Mouse (Mus musculus) frontal cortex, adult 2 months (tissue): Measurements from ENCODE around the gene Slc17a3. TPM values are rescaled to one million over a fixed set of nuclear protein-coding genes. Genes with fewer than 3 reads are reported as not detected.
A peak's percentile ranks its signal among the peaks of the same experiment; 100 is the strongest.

Source experiments
- DNase-seq, 2 experiments: peaks; one replicate each; pipeline ENCODE4 v3.0.0; 2022; ENCODE audit warnings: low spot score in 1 of 2; ENCODE audit errors: extremely low spot score in 1 of 2
- polyA plus RNA-seq: library from polyadenylated mRNA; depleted of rRNA; stranded (reverse); fragments of >200 nt; gene quantifications from 2 replicates; pipeline ENCODE4 v1.2.3, GENCODE M21; 2012; rRNA removed

Slc17a3 gene
- not detected in 2 replicates for polyA plus RNA-seq

- DNase-seq: no peak
These were observed at the start of gene Slc17a3 for GRCm38 (mm10) chr13:23839308-23839707. TSS of gene Slc17a3 (plus strand) at chr13:23839434.

GRCm38 (mm10) chr13:23792520-23792919, 46.7 kb upstream of the Slc17a3 start:
- DNase-seq: peak; percentile 4 to 79

- no peak for DNase-seq
These were observed 39.8 kb upstream of the Slc17a3 start for GRCm38 (mm10) chr13:23799405-23799804.

GRCm38 (mm10) chr13:23804532-23804931, 34.7 kb upstream of the Slc17a3 start:
- no peak for DNase-seq

GRCm38 (mm10) chr13:23806422-23807052, 32.7 kb upstream of the Slc17a3 start, which contains the start of gene Slc17a2:
TSS of gene Slc17a2 (plus strand) at chr13:23806993.
- DNase-seq: no peak

- no peak for DNase-seq
These were observed 23.1 kb upstream of the Slc17a3 start for GRCm38 (mm10) chr13:23816148-23816547.

- no peak for DNase-seq
These were observed 18.9 kb upstream of the Slc17a3 start for GRCm38 (mm10) chr13:23820179-23820940.

GRCm38 (mm10) chr13:23822213-23822612, 17.0 kb upstream of the Slc17a3 start:
- no peak for DNase-seq

- DNase-seq: no peak
These were observed 12.6 kb upstream of the Slc17a3 start for GRCm38 (mm10) chr13:23826606-23827005.

GRCm38 (mm10) chr13:23833053-23833452, 6.2 kb upstream of the Slc17a3 start:
- DNase-seq: peak; percentile 1 to 68

- DNase-seq: no peak
These were observed 4.4 kb upstream of the Slc17a3 start for GRCm38 (mm10) chr13:23834836-23835235.

- DNase-seq: no peak
These were observed 2.6 kb upstream of the Slc17a3 start for GRCm38 (mm10) chr13:23836630-23837029.

- no peak for DNase-seq
These were observed 6.6 kb downstream of the Slc17a3 start for GRCm38 (mm10) chr13:23845851-23846250.

- DNase-seq: peak; percentile 22 to 57
These were observed 10.1 kb downstream of the Slc17a3 start for GRCm38 (mm10) chr13:23849299-23849698.

- DNase-seq: peak in 1 of 2 experiments; percentile 15
These were observed 17.2 kb downstream of the Slc17a3 start for GRCm38 (mm10) chr13:23856401-23856800.

- no peak for DNase-seq
These were observed 22.6 kb downstream of the Slc17a3 start for GRCm38 (mm10) chr13:23861815-23862214.

GRCm38 (mm10) chr13:23864711-23865110, 25.5 kb downstream of the Slc17a3 start:
- DNase-seq: no peak

- no peak for DNase-seq
These were observed 27.0 kb downstream of the Slc17a3 start for GRCm38 (mm10) chr13:23866086-23866710.

- no peak for DNase-seq
These were observed 27.8 kb downstream of the Slc17a3 start for GRCm38 (mm10) chr13:23867000-23867399.

- DNase-seq: no peak
These were observed 28.2 kb downstream of the Slc17a3 start, which contains the start of gene Slc17a1 for GRCm38 (mm10) chr13:23867405-23867804. TSS of gene Slc17a1 (plus strand) at chr13:23867750.

GRCm38 (mm10) chr13:23868790-23869533, 29.7 kb downstream of the Slc17a3 start:
- DNase-seq: no peak
